Mouse (Mus musculus): Measurements from ENCODE around the gene Glb1.
"Not testable (repeated sequence)": the region's sequence is repeated elsewhere in the genome, so short reads cannot be mapped to it uniquely, and the experiment has no call there.

Gene Glb1

DNA sequence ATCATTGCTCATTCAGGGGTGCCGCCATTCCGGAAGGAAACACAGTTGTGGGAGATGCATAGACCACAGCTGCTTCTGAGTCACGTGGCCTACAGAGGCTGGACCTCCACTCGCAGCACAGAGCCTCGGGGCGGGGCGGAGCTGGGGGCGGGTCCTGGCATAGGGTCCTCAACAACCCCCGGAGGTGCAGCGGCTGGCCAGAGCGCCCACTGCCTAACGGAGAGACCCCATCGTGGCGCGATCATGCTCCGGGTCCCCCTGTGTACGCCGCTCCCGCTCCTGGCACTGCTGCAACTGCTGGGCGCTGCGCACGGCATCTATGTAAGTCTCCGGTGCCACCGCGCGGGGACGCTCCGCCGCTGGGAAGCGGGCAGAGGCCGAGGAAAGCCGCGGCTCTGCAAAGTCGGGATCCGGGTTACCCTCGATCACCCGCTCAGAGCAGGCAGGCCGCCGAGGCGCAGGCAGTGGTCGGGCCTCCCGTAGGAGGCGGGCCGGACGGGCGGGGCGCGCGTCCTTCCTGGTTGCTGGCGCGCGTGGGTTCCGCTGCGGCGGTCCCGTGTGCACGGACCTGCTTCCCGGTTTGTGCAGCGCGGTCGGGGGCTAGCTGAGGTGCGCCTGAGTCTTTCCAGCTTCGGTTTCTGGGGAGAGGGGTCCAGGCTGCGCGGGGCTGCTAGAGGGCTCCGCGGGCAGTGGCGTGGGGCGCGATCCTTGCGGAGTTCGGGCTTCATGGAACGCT, at the start of gene Glb1, which contains the start of gene Tmppe:
Gene Glb1 (plus strand): TSS at position 128 of the 736 bp plus-strand sequence.
Gene Tmppe (plus strand): TSS at position 157 of the 736 bp plus-strand sequence.
- peak; percentile 78 to 79 for DNase-seq

DNA sequence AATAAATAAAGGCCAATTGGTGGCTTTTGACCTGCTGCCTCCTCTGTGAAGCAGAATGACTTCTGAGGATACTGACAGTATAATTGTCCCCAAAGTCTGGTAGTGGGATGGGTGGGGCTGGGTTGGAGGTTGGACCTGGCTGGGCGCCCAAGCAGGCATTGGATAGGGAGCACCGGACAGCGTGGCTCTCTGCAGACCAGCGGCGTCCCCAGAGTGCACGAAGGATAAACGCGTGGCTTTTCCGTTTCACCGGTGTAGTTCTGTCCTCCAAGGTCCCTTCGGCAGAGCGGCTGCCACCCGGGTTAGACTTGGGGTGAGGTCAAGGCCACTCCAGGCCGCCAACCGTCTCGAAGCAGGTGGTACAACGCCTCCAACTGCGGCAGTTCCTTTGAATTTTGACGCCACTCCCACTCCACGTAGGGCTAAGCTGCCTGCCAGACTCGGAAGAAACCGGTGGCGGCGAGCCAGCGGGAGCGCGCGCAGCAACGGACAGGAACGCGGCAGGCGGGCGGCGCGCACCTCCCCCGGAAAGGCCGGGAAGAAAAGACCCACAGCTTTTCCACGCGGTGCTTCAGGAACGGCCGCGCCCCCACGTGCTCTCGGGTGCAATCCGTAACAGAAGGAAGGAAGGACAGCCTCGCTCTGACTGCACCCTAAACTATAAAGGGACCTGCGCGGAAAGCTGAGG, 32.9 kb upstream of the Glb1 start:
- no peak for DNase-seq

- no peak for DNase-seq
These were observed 32.4 kb upstream of the Glb1 start for GRCm38 (mm10) chr9:114368471-114368858.

DNA sequence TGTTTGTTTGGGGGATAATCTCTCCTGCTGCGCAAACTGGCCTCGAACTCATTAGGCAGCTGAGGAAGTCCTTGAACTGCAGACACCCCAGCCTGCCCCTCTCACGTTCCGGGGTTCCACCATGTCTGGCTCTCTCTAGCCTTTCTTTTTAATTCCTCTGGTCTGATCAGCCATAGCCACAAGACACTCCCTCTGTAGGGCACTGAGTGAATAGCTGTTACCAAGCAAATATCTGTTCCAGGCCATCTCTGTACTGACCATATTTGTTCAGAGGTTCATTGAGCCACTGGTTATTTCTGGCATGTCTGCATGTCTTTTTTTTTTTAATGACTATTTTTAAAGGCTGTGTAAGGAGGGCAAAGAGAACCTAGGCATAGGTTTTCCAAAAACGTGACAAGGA, 31.5 kb upstream of the Glb1 start:
- not testable (repeated sequence) for DNase-seq

DNA sequence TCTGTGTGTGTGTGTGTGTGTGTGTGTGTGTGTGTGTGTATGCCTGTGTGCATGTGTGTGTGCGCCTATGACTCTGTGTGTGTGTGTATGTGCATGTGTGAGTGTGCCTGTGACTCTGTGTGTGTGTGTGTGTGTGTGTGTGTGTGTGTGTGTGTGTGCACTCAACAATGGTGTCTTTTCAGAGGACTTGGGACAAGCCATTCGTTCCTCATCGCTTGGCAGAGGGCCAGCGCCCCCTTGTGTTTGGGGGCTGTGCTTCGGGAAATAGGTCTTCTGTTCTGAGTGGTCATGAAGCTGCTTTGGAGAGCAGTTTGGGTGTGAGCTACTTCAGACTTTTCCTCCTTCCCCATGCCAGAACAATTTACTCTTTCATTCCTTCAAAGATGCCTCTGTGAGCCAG, 29.2 kb upstream of the Glb1 start:
- DNase-seq, result peak in 1 of 2 experiments; percentile 15

DNA sequence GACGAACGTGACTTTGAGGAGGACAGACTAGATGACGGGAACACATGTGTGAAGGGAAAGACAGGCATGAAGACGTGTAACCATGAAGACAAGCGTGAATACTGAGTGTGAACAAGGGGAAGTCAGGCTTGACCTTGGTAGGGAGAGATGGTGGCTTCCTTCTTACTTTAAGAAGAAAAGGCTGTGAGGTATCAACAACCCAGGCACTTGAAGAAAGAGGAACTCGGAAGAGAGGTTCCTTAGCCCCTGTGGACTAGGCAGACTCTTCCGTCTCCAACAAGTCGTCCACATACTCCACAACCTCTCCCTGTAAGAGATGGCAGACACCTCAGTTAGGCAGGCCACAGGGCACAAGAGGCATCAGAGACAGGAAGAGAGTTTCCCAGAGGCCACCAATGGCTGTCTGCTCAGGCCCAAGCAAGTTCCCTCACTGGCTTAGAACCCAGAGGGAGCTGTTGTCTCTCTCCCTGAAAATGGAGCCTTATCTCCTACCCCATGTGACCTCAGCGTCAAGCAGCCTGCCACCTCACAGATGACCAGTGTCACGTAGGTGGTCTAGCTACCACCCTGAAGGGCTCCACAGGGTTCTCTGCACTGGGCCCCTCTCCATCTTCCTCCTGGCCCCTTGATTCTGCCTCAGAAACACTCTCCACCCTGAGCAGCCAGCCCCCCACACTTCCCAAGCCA, 25.5 kb upstream of the Glb1 start:
- DNase-seq, result no peak

GRCm38 (mm10) chr9:114377168-114377567, 23.7 kb upstream of the Glb1 start:
- no peak for DNase-seq

- DNase-seq, result no peak
These were observed 21.0 kb upstream of the Glb1 start for GRCm38 (mm10) chr9:114379871-114380270.

DNA sequence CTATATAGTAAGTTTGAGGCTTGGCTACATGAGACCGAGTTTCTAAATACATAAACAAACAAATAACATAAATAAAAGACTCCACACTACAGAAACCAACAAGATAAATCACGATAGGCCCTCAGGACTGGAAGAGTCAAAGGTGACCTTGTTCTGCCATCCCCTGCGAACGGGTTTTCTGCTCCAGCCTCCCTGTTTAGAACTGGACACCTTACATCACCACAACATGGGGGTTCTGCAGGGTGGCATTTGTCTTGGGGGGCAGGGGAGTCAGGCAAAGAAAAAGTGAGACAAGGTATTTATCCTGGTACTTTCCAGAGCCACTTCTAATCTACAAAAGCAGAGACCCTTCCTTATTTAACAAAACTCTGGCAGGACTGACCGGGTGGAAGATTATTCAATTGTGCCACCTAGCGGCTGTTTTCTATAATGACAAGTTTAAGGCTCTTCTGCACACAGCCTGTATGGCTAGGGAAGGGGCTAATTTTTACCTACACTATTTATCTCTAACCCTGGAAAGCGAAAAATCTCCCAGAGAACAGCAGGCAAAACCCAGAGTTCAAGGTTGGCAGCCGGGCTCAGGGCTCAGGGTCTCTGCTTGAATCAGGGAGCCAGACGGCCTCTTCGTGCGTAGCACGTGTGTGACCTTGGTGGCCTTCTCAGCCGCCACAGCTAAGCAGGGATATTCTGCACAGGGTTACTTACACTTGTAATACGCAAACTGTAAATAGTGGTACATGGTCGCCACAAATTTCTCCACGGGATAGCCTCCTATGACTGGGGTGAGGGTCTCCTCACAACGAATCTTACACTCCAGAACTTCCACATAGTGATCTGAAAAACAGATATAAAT, 19.8 kb upstream of the Glb1 start:
- peak; percentile 47 to 48 for DNase-seq

- no peak for DNase-seq
These were observed 17.8 kb upstream of the Glb1 start for GRCm38 (mm10) chr9:114382936-114383710.

DNA sequence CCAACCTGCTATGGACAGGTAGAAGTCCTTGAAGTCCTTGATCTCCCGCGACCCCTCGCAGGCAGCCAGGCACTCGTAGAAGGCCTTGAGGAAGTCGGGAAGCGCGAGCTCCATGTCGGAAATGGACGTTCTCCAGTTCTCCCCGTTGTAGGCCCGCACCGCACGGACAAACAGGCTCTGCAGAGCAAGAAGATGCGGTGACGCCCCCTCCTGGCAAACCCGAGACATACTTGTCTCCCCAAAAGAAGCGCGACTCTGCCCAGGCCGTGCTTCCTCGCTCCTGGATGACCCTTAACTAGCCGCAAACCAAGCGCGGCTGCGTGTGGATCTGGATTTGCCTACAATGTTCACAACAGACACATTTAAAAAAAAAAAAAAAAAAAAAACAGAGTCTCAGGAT, 16.2 kb upstream of the Glb1 start:
- DNase-seq, result no peak

DNA sequence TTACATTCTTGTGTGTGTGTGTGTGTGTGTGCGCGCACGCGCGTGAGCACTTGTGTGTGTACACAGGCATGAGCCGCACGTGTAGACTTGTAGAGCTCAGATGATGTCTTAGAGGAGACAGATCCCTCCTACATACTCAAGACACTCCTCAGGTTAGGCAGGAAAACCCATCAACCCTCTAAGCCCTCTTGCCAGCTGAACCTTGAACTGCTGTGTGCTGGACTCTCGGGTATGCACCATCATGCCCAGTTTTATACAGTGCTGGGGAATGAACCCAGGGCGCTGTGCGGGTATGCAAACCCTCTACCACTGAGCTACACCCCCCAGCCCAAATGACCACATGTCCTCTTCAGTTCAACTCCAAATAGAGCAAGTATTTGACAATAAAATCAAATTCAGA, 15.7 kb upstream of the Glb1 start:
- DNase-seq, result no peak

DNA sequence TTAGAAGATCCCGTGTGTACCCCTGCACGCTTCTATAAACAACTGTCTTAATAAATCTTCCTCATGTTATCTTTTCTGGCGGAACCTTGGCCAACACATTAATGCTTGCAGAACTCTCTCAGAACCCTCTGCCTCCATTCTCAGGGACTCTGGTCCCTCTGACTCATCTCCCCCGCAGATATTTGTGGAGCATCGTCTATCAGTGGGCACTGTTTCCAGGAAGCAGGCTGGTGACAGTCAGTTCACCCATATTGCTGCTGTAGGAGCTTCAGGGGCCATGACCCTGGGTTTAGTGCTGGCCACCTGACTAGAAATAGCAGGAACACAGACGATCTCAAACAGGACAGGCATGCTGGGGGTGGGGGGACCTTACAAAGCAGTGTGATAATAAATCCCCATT, 13.8 kb upstream of the Glb1 start:
- no peak for DNase-seq

DNA sequence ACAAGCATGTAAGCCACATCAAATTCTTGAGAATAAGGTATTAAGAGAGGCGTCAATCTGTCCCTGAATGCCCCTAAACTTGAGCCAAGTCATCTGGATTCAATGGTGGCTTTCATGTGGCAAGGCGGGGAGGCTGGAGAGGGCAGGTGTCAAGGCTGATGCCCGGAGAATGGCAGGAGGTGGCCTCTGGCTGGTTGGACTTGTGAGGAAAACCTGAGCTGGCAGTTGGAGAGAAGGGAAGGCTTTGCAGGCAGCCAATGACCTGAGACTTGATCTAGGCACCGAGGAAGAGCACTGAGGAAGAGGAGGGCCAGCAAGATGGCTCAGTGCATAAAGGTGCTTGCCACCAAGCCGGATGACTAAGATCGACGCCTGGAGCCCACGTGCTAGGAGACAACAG, 12.6 kb upstream of the Glb1 start:
- DNase-seq, result no peak

- no peak for DNase-seq
These were observed 12.0 kb upstream of the Glb1 start for GRCm38 (mm10) chr9:114388701-114389370.

DNA sequence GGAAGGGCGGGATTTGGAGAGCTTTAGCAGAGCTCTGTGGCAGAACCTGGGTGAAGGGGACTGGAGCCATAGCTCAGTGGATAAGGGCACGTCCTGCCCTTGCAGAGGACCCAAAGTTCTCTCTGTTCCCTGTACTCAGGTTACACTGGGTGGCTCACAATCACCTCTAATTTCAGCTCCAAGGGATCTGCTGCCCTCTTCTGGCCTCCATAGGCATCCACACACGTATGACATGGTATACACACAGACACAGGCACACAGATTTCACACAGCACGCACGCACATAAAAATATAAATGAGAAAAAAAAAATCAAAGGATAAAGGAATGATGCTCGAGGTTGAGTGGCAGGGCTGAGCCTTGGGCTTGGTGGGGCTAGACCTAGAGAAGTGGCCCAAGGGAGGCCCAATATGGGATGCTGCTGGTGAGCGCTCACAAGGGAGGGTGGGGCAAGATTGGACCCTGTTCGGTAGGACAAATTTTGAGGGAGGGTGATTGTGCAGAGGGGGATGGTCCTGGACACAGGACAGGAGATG, 11.4 kb upstream of the Glb1 start:
- peak; percentile 35 to 36 for DNase-seq

DNA sequence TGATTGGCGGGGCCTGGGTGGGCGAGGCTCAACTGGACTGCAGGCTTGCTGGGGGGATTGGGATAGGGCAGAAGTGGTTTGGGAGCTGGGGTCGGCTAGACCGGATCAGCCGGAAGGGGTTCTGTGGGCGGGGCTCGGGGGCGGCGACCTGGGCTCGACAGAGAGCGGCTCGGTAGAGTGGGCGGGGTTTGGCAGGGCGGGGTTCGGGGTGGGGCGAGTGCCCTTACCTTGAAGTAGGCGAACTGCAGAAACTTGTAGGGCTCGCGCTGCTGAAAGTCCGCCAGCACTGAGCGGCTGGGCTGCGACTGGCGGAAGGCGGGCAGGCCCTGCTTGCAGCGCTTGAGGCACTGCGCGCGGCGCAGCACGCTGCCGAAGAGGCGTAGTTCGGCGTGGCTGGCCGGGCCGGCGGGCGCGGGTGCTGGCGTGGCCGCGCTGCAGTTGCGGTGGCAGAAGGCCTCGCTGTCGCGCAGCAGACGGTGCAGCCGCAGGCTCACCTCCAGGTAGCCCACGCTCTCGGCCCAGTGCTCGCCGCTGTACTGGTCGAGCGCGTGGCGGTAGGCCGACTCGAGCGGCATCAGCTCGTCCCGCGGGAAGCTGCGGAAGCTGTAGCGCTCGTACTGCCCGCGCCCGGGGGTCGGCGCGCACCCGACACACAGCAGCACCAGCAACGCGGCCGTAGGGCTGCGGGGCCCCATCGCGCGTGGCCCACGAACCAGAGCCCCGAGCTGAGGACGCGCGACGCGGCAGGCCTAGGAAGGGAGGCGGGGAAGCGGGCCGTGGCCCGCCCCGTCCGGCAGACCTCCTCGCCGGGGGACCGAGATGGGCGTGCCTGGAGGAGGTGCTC, 10.7 kb upstream of the Glb1 start, which contains the start of gene Crtap:
Gene Crtap (minus strand): TSS at position 771 of the 844 bp plus-strand sequence.
- DNase-seq, result peak; percentile 69 to 71

DNA sequence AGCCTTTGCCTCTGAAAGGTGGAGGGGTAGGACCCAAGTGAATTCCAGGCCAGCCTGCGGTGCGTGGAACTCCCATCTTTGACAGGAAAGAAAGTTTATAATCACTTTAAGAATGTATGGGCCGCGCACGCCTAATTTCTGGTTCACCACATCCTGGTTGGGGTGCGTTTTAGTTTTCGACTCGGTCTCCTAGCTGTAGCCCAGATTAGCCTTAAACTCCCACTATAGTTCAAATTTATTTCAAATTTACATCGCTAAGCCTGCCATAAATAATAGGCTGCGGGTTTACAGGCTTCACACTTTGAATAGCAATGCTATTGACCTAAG, 10.2 kb upstream of the Glb1 start:
- DNase-seq, result no peak

DNA sequence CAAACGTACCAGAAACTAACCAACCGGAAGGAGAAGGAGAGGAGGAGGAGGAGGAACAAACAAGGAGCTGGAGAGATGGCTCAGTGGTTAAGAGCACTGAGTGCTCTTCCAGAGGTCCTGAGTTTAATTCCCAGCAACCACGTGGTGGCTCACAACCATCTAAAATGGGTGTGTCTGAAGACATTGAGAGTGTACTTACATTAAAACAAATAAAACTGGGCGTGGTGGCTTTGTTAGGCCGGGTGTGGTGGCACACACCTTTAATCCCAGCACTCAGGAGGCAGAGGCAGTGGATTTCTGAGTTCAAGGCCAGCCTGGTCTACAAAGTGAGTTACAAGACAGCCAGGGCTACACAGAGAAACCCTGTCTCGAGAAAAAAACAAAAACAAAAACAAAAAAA, 6.7 kb upstream of the Glb1 start:
- DNase-seq, result not testable (repeated sequence)

GRCm38 (mm10) chr9:114394677-114395076, 6.2 kb upstream of the Glb1 start:
- DNase-seq, result no peak

Measured in B cell, adult 2 months (primary cell).